Mouse (Mus musculus) brain, embryonic 14.5 days (tissue): ENCODE data around the gene 0610010F05Rik.

Experiments
- CTCF ChIP-seq: fragments of 200-500 bp; IDR thresholded peaks from 2 replicates; pipeline ENCODE4 v1.5.1; 2012; ENCODE audit warnings: inconsistent platforms, mild to moderate bottlenecking, moderate library complexity, borderline replicate concordance; ENCODE audit not compliant: insufficient read depth, insufficient read length; ENCODE audit errors: extremely low read depth
- POLR2A ChIP-seq: fragments of 200-500 bp; IDR thresholded peaks from 2 replicates; pipeline ENCODE4 v1.6.1; 2012; ENCODE audit warnings: mild to moderate bottlenecking, inconsistent platforms, borderline replicate concordance; ENCODE audit not compliant: poor library complexity, insufficient read depth, insufficient read length, severe bottlenecking; ENCODE audit errors: extremely low read depth

GRCm38 (mm10) chr11:23537446-23537845 is 96.0 kb downstream of the 0610010F05Rik start:
- TF ChIP-seq POLR2A (no peak), CTCF (no peak)
